Mouse (Mus musculus) CH12.LX (cell line): ENCODE measurements around the gene Sox10. TPM values are rescaled to one million over a fixed set of nuclear protein-coding genes. Genes with fewer than 3 reads are reported as not detected.

Experiments used
- DNase-seq: peaks from one replicate; pipeline ENCODE4 v3.0.0-alpha.2; 2013; ENCODE audit errors: extremely low read depth
- H3K27ac ChIP-seq: 2 replicates; pipeline ENCODE4 v1.5.1; 2012; ENCODE audit warnings: low read depth, mild to moderate bottlenecking, control low read depth, moderate library complexity; ENCODE audit not compliant: insufficient read depth
- H3K27me3 ChIP-seq: replicated peaks from 2 replicates; pipeline ENCODE3; 2012; ENCODE audit warnings: inconsistent platforms
- H3K36me3 ChIP-seq, 2 experiments: replicated peaks in 1 of 2; 2 replicates each; pipeline versions ENCODE3 to v1.6.1; 2012; ENCODE audit warnings: inconsistent platforms in 1 of 2, low read length in 1 of 2, mild to moderate bottlenecking in 1 of 2, mixed read lengths in 1 of 2, moderate library complexity in 1 of 2; ENCODE audit not compliant: control insufficient read depth in 1 of 2, insufficient read depth in 1 of 2
- H3K4me1 ChIP-seq, 2 experiments: 2 replicates each; pipeline ENCODE4 v1.6.1; 2012; ENCODE audit warnings: inconsistent platforms in 1 of 2, moderate library complexity in 1 of 2; ENCODE audit not compliant: insufficient read depth in 2 of 2, control insufficient read depth in 1 of 2
- H3K4me2 ChIP-seq: 2 replicates; pipeline ENCODE4 v1.6.1; 2012; ENCODE audit warnings: low read depth, mild to moderate bottlenecking, control low read depth; ENCODE audit not compliant: poor library complexity, insufficient read depth, severe bottlenecking
- H3K4me3 ChIP-seq, 3 experiments: fragments of 150-350 bp in 1 of 3; sonication (generic) in 1 of 3; replicated peaks in 1 of 3; 2 replicates each; pipeline versions ENCODE3 to v1.5.1; 2011 to 2012; ENCODE audit warnings: low read depth in 2 of 3, low read length in 2 of 3, mild to moderate bottlenecking in 2 of 3, moderate library complexity in 2 of 3, control low read depth in 1 of 3, improper control_type of control experiment in 1 of 3, inconsistent platforms in 1 of 3, mixed read lengths in 1 of 3; ENCODE audit not compliant: poor library complexity in 1 of 3
- H3K79me2 ChIP-seq: replicated peaks from 2 replicates; pipeline ENCODE4 v1.6.1; 2012; ENCODE audit warnings: mild to moderate bottlenecking, moderate library complexity; ENCODE audit not compliant: control insufficient read depth, poor library complexity, insufficient read depth, severe bottlenecking; ENCODE audit errors: extremely low read depth
- H3K9ac ChIP-seq: 2 replicates; pipeline ENCODE4 v1.6.1; 2012; ENCODE audit warnings: low read depth, mild to moderate bottlenecking, control low read depth, moderate library complexity; ENCODE audit not compliant: insufficient read depth
- H3K9me3 ChIP-seq: replicated peaks from 2 replicates; pipeline ENCODE3; 2012; ENCODE audit warnings: low read length, inconsistent platforms, mixed read lengths
- BHLHE40 ChIP-seq: IDR thresholded peaks from 2 replicates; pipeline ENCODE4 v1.6.1; 2011; ENCODE audit warnings: mild to moderate bottlenecking, low read depth, low read length, improper control_type of control experiment
- CHD1 ChIP-seq: IDR thresholded peaks from 2 replicates; pipeline ENCODE4 v1.6.1; 2012; ENCODE audit warnings: low read depth, low read length, improper control_type of control experiment, inconsistent platforms
- CHD2 ChIP-seq: IDR thresholded peaks from 2 replicates; pipeline ENCODE4 v1.6.1; 2011; ENCODE audit warnings: low read length, improper control_type of control experiment
- E2F4 ChIP-seq: IDR thresholded peaks from 2 replicates; pipeline ENCODE4 v1.6.1; 2011; ENCODE audit warnings: low read depth, low read length, improper control_type of control experiment; ENCODE audit not compliant: insufficient replicate concordance
- ELF1 ChIP-seq: IDR thresholded peaks from 2 replicates; pipeline ENCODE4 v1.6.1; 2014; ENCODE audit warnings: low read depth, mild to moderate bottlenecking, inconsistent platforms, low read length, improper control_type of control experiment
- ETS1 ChIP-seq: conservative IDR thresholded peaks from 2 replicates; pipeline ENCODE4 v1.6.1; 2012; ENCODE audit warnings: low read depth, mild to moderate bottlenecking, inconsistent platforms, low read length, improper control_type of control experiment, moderate library complexity
- HCFC1 ChIP-seq: IDR thresholded peaks from 2 replicates; pipeline ENCODE4 v1.6.1; 2012; ENCODE audit warnings: low read depth, mild to moderate bottlenecking, inconsistent platforms, low read length, improper control_type of control experiment
- IRF4 ChIP-seq: IDR thresholded peaks from 2 replicates; pipeline ENCODE4 v1.6.1; 2014; ENCODE audit warnings: low read depth, mild to moderate bottlenecking, inconsistent platforms, low read length, improper control_type of control experiment
- JUN ChIP-seq: IDR thresholded peaks from 2 replicates; pipeline ENCODE4 v1.6.1; 2011; ENCODE audit warnings: low read depth, mild to moderate bottlenecking, low read length, improper control_type of control experiment, moderate library complexity; ENCODE audit not compliant: insufficient read depth
- JUND ChIP-seq: conservative IDR thresholded peaks from 2 replicates; pipeline ENCODE4 v1.6.1; 2011; ENCODE audit warnings: low read depth, low read length, improper control_type of control experiment
- KAT2A ChIP-seq: IDR thresholded peaks from 2 replicates; pipeline ENCODE4 v1.6.1; 2012; ENCODE audit warnings: low read length, improper control_type of control experiment, inconsistent platforms; ENCODE audit not compliant: insufficient replicate concordance
- MAFK ChIP-seq: IDR thresholded peaks from 2 replicates; pipeline ENCODE4 v1.6.1; 2011; ENCODE audit warnings: low read length, improper control_type of control experiment; ENCODE audit not compliant: insufficient replicate concordance
- MAX ChIP-seq: IDR thresholded peaks from 2 replicates; pipeline ENCODE4 v1.6.1; 2011; ENCODE audit warnings: low read length, improper control_type of control experiment
- MAZ ChIP-seq: IDR thresholded peaks from 2 replicates; pipeline ENCODE4 v1.6.1; 2012; ENCODE audit warnings: low read depth, mild to moderate bottlenecking, inconsistent platforms, low read length, improper control_type of control experiment, moderate library complexity
- MEF2A ChIP-seq: IDR thresholded peaks from 2 replicates; pipeline ENCODE4 v1.6.1; 2014; ENCODE audit warnings: low read depth, mild to moderate bottlenecking, inconsistent platforms, low read length, improper control_type of control experiment, borderline replicate concordance
- MXI1 ChIP-seq: IDR thresholded peaks from 2 replicates; pipeline ENCODE4 v1.6.1; 2011; ENCODE audit warnings: mild to moderate bottlenecking, low read depth, low read length, improper control_type of control experiment
- MYC ChIP-seq: IDR thresholded peaks from 2 replicates; pipeline ENCODE4 v1.6.1; 2011; ENCODE audit warnings: low read depth, mild to moderate bottlenecking, improper control_type of control experiment, low read length
- NELFE ChIP-seq: IDR thresholded peaks from 2 replicates; pipeline ENCODE4 v1.6.1; 2011; ENCODE audit warnings: low read depth, low read length, improper control_type of control experiment
- NRF1 ChIP-seq: IDR thresholded peaks from 2 replicates; pipeline ENCODE4 v1.6.1; 2014; ENCODE audit warnings: low read depth, mild to moderate bottlenecking, inconsistent platforms, low read length, improper control_type of control experiment, moderate library complexity
- POLR2A ChIP-seq: IDR thresholded peaks from 2 replicates; pipeline ENCODE4 v1.6.1; 2011; ENCODE audit warnings: low read depth, mild to moderate bottlenecking, improper control_type of control experiment, low read length
- POLR2AphosphoS2 ChIP-seq: IDR thresholded peaks from 2 replicates; pipeline ENCODE4 v1.6.1; 2011; ENCODE audit warnings: low read depth, low read length, improper control_type of control experiment
- SIN3A ChIP-seq: IDR thresholded peaks from 2 replicates; pipeline ENCODE4 v1.6.1; 2012; ENCODE audit warnings: low read length, improper control_type of control experiment, inconsistent platforms
- TBP ChIP-seq: conservative IDR thresholded peaks from 2 replicates; pipeline ENCODE4 v1.6.1; 2011; ENCODE audit warnings: low read depth, low read length, improper control_type of control experiment
- TCF12 ChIP-seq: IDR thresholded peaks from 2 replicates; pipeline ENCODE4 v1.6.1; 2014; ENCODE audit warnings: low read depth, mild to moderate bottlenecking, inconsistent platforms, low read length, improper control_type of control experiment
- UBTF ChIP-seq: IDR thresholded peaks from 2 replicates; pipeline ENCODE4 v1.6.1; 2012; ENCODE audit warnings: low read depth, mild to moderate bottlenecking, inconsistent platforms, low read length, improper control_type of control experiment, moderate library complexity
- USF1 ChIP-seq: IDR thresholded peaks from 2 replicates; pipeline ENCODE4 v1.6.1; 2014; ENCODE audit warnings: low read depth, mild to moderate bottlenecking, inconsistent platforms, low read length, improper control_type of control experiment
- USF2 ChIP-seq: conservative IDR thresholded peaks from 2 replicates; pipeline ENCODE4 v1.6.1; 2011; ENCODE audit warnings: low read depth, low read length, improper control_type of control experiment
- ZC3H11A ChIP-seq: IDR thresholded peaks from 2 replicates; pipeline ENCODE4 v1.6.1; 2012; ENCODE audit warnings: low read depth, mild to moderate bottlenecking, inconsistent platforms, low read length, improper control_type of control experiment
- ZMIZ1 ChIP-seq: IDR thresholded peaks from 2 replicates; pipeline ENCODE4 v1.6.1; 2012; ENCODE audit warnings: low read depth, mild to moderate bottlenecking, inconsistent platforms, low read length, improper control_type of control experiment
- dilution Hi-C: fragments of 300-500 bp; cut with MboI; formaldehyde crosslinking; loops from 2 replicates; pipeline ENCODE4 v1.14.3; 2020; ENCODE audit warnings: low sequenced_read_pairs; ENCODE audit not compliant: extremely low pct_unique_long_range_greater_than_20kb, extremely low pct_ligation_motif_present
- in situ Hi-C: fragments of 300-500 bp; cut with MboI; formaldehyde crosslinking; loops from 3 replicates; pipeline ENCODE4 v1.14.3; 2019; ENCODE audit warnings: low sequenced_read_pairs, low pct_ligation_motif_present, low pct_unique_long_range_greater_than_20kb, mixed read lengths
- polyA plus RNA-seq: library from polyadenylated mRNA; unstranded; fragments of >175 nt; gene quantifications from 2 replicates; pipeline ENCODE4 v1.2.1, GENCODE M21; 2012; ENCODE audit warnings: low read depth; ENCODE audit not compliant: insufficient read length
- total RNA-seq, 2 experiments: library from RNA; depleted of rRNA; stranded (reverse); fragments of 300-350 nt in 1 of 2; fragments of >200 nt in 1 of 2; gene quantifications; 2 replicates each; pipeline ENCODE4 v1.2.3; 2012 to 2014

Sox10 gene
- total and polyA plus RNA-seq, 3 experiments, result 0.08 TPM; not detected in 2

DNA sequence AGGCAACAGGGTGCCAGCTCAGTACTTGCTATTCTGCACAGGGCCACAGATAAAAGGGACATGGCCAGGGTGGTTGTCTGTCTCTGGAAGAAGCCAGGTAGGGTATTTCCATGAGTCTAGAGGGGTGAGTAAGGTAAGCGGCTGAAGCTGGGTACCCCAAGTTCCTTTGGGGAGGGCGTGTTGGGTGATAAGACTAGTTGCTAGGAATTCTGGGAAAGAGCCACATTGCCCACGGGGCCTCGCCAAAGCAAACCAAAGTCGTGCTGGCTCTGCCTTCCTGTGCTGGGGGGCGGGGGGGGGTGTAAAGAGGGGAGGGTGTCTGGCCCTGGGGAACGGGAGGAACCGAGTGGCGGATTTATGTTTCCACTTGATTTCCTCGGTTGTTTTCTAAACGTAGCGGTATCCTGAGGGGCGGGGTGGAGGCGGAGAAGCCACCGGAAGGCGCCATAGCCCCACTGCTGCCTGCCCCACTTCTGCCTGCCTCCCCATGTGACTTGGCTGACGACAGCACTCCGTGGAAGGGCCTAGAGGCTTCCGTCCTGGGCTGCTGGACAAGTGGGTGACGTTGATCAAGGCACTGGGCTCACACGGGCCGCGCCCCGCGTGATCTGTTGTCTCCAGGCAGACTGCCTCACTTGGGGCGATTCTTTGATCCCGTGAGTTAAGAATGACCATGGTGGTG lies 43.9 kb upstream of the Sox10 start:
- no peaks in the 10 kb centered on the region for H3K9me3 ChIP-seq
- peak overlapping the region; percentile 25; the same call in 1 of the 2 replicates for H3K27ac ChIP-seq
- peak; percentile 83 for DNase-seq
- TF ChIP-seq IRF4 (0 out of 2 replicates have a peak, but pooled peaks have one; percentile 15), KAT2A (0 out of 2 replicates have a peak, but pooled peaks have one; percentile 53), MXI1 (peak; percentile 70; the same call in 1 of the 2 replicates), ELF1 (peak; percentile 64; the same call in 1 of the 2 replicates), MYC (peak; percentile 81; the same call in 1 of the 2 replicates), TBP (peak; percentile 66; the same call in 1 of the 2 replicates), MAX (peak; percentile 91), USF2 (peak; percentile 59), USF1 (peak; percentile 80), TCF12 (peak; percentile 78), POLR2AphosphoS2 (peak; percentile 44; the same call in 1 of the 2 replicates), JUN (no peak), NRF1 (peak; percentile 33; the same call in 1 of the 2 replicates), CHD1 (0 out of 2 replicates have a peak, but pooled peaks have one; percentile 17), POLR2A (peak; percentile 90), BHLHE40 (peak; percentile 75), MAFK (no peak), ZMIZ1 (peak; percentile 84; the same call in 1 of the 2 replicates), UBTF (no peak), E2F4 (no peak), ZC3H11A (no peak), ETS1 (peak; percentile 52; the same call in 1 of the 2 replicates), HCFC1 (peak; percentile 66), CHD2 (no peak), NELFE (peak; percentile 75), MAZ (0 out of 2 replicates have a peak, but pooled peaks have one; percentile 41), SIN3A (peak; percentile 79), JUND (no peak), MEF2A (peak; percentile 31; the same call in 1 of the 2 replicates)
- in situ Hi-C loops, result no loop called here
- H3K4me1 ChIP-seq, result peaks cover 8 to 46% of the 10 kb centered on the region in 2 experiments
- peaks cover 9% of the 10 kb centered on the region for H3K79me2 ChIP-seq
- H3K27me3 ChIP-seq, result no peaks in the 10 kb centered on the region
- peak overlapping the region; percentile 67 to 99 (median 77) for H3K4me3 ChIP-seq
- H3K9ac ChIP-seq, result peak overlapping the region; percentile 66
- peaks cover 16 to 37% of the 10 kb centered on the region in 2 experiments for H3K36me3 ChIP-seq
- peak overlapping the region; percentile 60 for H3K4me2 ChIP-seq
- dilution Hi-C loops, result no loop called here
